Mouse (Mus musculus) forebrain, embryonic 11.5 days (tissue): Measurements from ENCODE around the gene Olfr74. TPM values are rescaled to one million over a fixed set of nuclear protein-coding genes. Genes with fewer than 3 reads are reported as not detected.

Source experiments
- polyA plus RNA-seq: library from polyadenylated mRNA; unstranded; fragments of >200 nt; fragmentation: Nextera tagmentation; extraction: Ambion mirVana; gene quantifications from 2 replicates; pipeline ENCODE4 v1.2.1, GENCODE M21; 2014

Gene Olfr74
- polyA plus RNA-seq, 1 experiment from 2014 or later, result not detected

Other genes starting within 250 kb of the Olfr74 start
- gene Olfr1138, start 234.7 kb downstream of the Olfr74 start, polyA plus RNA-seq, result not detected in 2 replicates
- not detected in 2 replicates for gene Olfr1140, start 230.9 kb downstream of the Olfr74 start, polyA plus RNA-seq
- gene Olfr1141, start 220.7 kb downstream of the Olfr74 start, polyA plus RNA-seq, result not detected in 2 replicates
- gene Olfr152, start 195.2 kb downstream of the Olfr74 start, polyA plus RNA-seq, result not detected in 2 replicates
- gene Olfr1143, start 174.1 kb downstream of the Olfr74 start, polyA plus RNA-seq, result not detected in 2 replicates
- not detected in 2 replicates for gene Olfr1145, start 164.8 kb downstream of the Olfr74 start, polyA plus RNA-seq
- not detected in 2 replicates for gene Olfr1148, start 144.1 kb downstream of the Olfr74 start, polyA plus RNA-seq
- gene Olfr1150-ps1, start 130.7 kb downstream of the Olfr74 start, polyA plus RNA-seq, result not detected in 2 replicates
- not detected in 2 replicates for gene Olfr1151, start 118.8 kb downstream of the Olfr74 start, polyA plus RNA-seq
- 0.03 TPM in 1 of 2 replicates, not detected in the other for gene Olfr1152, start 108.2 kb downstream of the Olfr74 start, polyA plus RNA-seq
- gene Olfr1153, start 79.7 kb downstream of the Olfr74 start, polyA plus RNA-seq, result not detected in 2 replicates
- not detected in 2 replicates for gene Olfr1154, start 69.5 kb downstream of the Olfr74 start, polyA plus RNA-seq
- gene Olfr1155, start 29.5 kb downstream of the Olfr74 start, polyA plus RNA-seq, result not detected in 2 replicates
- not detected in 2 replicates for gene Olfr1156, start 21.6 kb downstream of the Olfr74 start, polyA plus RNA-seq
- gene Olfr1157, start 6.4 kb downstream of the Olfr74 start, polyA plus RNA-seq, result not detected in 2 replicates
- gene Olfr1158, start 15.4 kb upstream of the Olfr74 start, polyA plus RNA-seq, result not detected in 2 replicates
- not detected in 2 replicates for gene Olfr1160, start 33.6 kb upstream of the Olfr74 start, polyA plus RNA-seq
- not detected in 2 replicates for gene Olfr1161, start 48.1 kb upstream of the Olfr74 start, polyA plus RNA-seq
- not detected in 2 replicates for gene Olfr73, start 63.0 kb upstream of the Olfr74 start, polyA plus RNA-seq
- gene Olfr1162, start 76.5 kb upstream of the Olfr74 start, polyA plus RNA-seq, result not detected in 2 replicates
- not detected in 2 replicates for gene Olfr1163, start 97.2 kb upstream of the Olfr74 start, polyA plus RNA-seq
- gene Olfr1164, start 119.3 kb upstream of the Olfr74 start, polyA plus RNA-seq, result not detected in 2 replicates
- gene Olfr1166, start 153.6 kb upstream of the Olfr74 start, polyA plus RNA-seq, result not detected in 2 replicates
- gene Olfr1167, start 180.5 kb upstream of the Olfr74 start, polyA plus RNA-seq, result not detected in 2 replicates
- gene Olfr1168, start 207.2 kb upstream of the Olfr74 start, polyA plus RNA-seq, result not detected in 2 replicates